ENCODE assay signal across 28 mouse cellular contexts in the genomic region with DNA sequence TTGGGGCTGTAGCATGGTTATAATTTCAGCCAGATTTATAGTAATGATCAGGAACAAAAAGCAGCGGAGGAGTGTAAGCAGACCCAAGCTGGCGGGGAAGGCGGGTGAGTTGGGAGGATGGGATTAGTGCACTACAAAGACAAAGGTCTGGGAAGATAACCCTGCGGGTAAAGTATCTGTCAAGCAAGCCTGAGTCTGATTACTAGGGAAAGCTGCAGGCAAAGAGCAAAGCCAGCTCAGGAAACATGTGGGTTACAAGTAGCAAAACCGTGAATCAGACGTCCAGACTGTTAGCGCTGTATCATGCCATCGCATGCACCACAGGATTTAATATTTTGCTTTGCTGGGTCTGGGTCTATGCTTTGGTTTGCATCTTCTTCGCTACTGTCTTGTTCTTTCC.
"Had no signal": no experiment of that assay in that cellular context is flagged by ENCODE, and none has a peak within 500 bp of the region (broad histone marks: within the 10 kb centered on the region; RNA-seq: fewer than 3 reads in every experiment).

No protein-coding gene starts in this region.

- H3K4me1 ChIP-seq: limb, embryonic 10.5 days; limb, embryonic 12.5 days; limb, embryonic 13.5 days; limb, embryonic 15.5 days; liver, embryonic 12.5 days; liver, embryonic 15.5 days; lung, embryonic 15.5 days; megakaryocyte, embryonic 14.5 days; midbrain, embryonic 10.5 days; midbrain, embryonic 12.5 days; midbrain, embryonic 13.5 days; midbrain, embryonic 15.5 days; neural tube, embryonic 12.5 days had no signal

- H3K27ac ChIP-seq: limb, embryonic 10.5 days; limb, embryonic 12.5 days; limb, embryonic 13.5 days; limb, embryonic 15.5 days; liver, embryonic 12.5 days; liver, embryonic 13.5 days; liver, embryonic 14.5 days; liver, embryonic 15.5 days; lung, embryonic 15.5 days; macrophage; midbrain, embryonic 10.5 days; midbrain, embryonic 12.5 days; midbrain, embryonic 13.5 days; midbrain, embryonic 15.5 days; neural tube, embryonic 12.5 days had no signal

- H3K36me3 ChIP-seq: midbrain, embryonic 15.5 days had no signal

- H3K9ac ChIP-seq: limb, embryonic 12.5 days; limb, embryonic 13.5 days; limb, embryonic 15.5 days; liver, embryonic 12.5 days; liver, embryonic 13.5 days; liver, embryonic 14.5 days; liver, embryonic 15.5 days; liver, postnatal 0 days; lung, embryonic 14.5 days; lung, embryonic 15.5 days; midbrain, embryonic 12.5 days; midbrain, embryonic 13.5 days; midbrain, embryonic 15.5 days; neural tube, embryonic 12.5 days had no signal

- H3K4me3 ChIP-seq: limb, embryonic 10.5 days; limb, embryonic 12.5 days; limb, embryonic 13.5 days; limb, embryonic 15.5 days; liver, embryonic 12.5 days; liver, embryonic 13.5 days; liver, embryonic 15.5 days; lung, embryonic 15.5 days; megakaryocyte, embryonic 14.5 days; midbrain, embryonic 10.5 days; midbrain, embryonic 12.5 days; midbrain, embryonic 13.5 days; midbrain, embryonic 15.5 days; myocyte; neural tube, embryonic 12.5 days had no signal

- H3K9me3 ChIP-seq: limb, embryonic 10.5 days; limb, embryonic 12.5 days; limb, embryonic 13.5 days; limb, embryonic 15.5 days; liver, embryonic 12.5 days; liver, embryonic 13.5 days; liver, embryonic 15.5 days; lung, embryonic 15.5 days; midbrain, embryonic 10.5 days; midbrain, embryonic 12.5 days; midbrain, embryonic 13.5 days; midbrain, embryonic 15.5 days; neural tube, embryonic 12.5 days had no signal

- DNase-seq: left cerebral cortex, postnatal 4 days; liver; liver, embryonic 13.5 days; liver, postnatal 0 days; lung, adult 18-20 months; lung, adult 2 months; lung, embryonic 14.5 days; lung, postnatal 10 days; lung, postnatal 14 days; lung, postnatal 36 days; lung, postnatal 4 days; midbrain, embryonic 14.5 days had no signal

- H3K27me3 ChIP-seq: limb, embryonic 12.5 days; limb, embryonic 13.5 days; limb, embryonic 15.5 days; liver, embryonic 12.5 days; liver, embryonic 13.5 days; liver, embryonic 15.5 days; lung, embryonic 15.5 days; megakaryocyte, embryonic 14.5 days; midbrain, embryonic 12.5 days; midbrain, embryonic 13.5 days; midbrain, embryonic 15.5 days; neural tube, embryonic 12.5 days had no signal
